Mouse (Mus musculus) embryonic facial prominence, embryonic 15.5 days (tissue): Measurements from ENCODE around the gene Sgca. TPM values are rescaled to one million over a fixed set of nuclear protein-coding genes. Genes with fewer than 3 reads are reported as not detected.

Source experiments
- ATAC-seq: fragments of 200-750 bp; cut with Nextera tagmentation; 2 replicates; pipeline ENCODE4 v1.8.0; 2017; ENCODE audit warnings: low read depth, moderate TSS enrichment; ENCODE audit not compliant: insufficient number of reproducible peaks, low FRiP score, low TSS enrichment
- H3K27ac ChIP-seq: fragments of 300-500 bp; sonication (generic); replicated peaks from 2 replicates; pipeline ENCODE4 v1.5.1; 2015; ENCODE audit warnings: mild to moderate bottlenecking, inconsistent platforms
- H3K27me3 ChIP-seq: fragments of 300-500 bp; sonication (generic); 2 replicates; pipeline ENCODE4 v1.6.1; 2015; ENCODE audit warnings: inconsistent platforms
- H3K36me3 ChIP-seq: fragments of 300-500 bp; sonication (generic); 2 replicates; pipeline ENCODE4 v1.6.1; 2015; ENCODE audit warnings: mild to moderate bottlenecking, inconsistent platforms
- H3K4me1 ChIP-seq: fragments of 300-500 bp; sonication (generic); 2 replicates; pipeline ENCODE4 v1.6.1; 2015; ENCODE audit warnings: inconsistent platforms
- H3K4me2 ChIP-seq: fragments of 300-500 bp; sonication (generic); replicated peaks from 2 replicates; pipeline ENCODE4 v1.6.1; 2015; ENCODE audit warnings: mild to moderate bottlenecking, inconsistent platforms
- H3K4me3 ChIP-seq: fragments of 300-500 bp; sonication (generic); replicated peaks from 2 replicates; pipeline ENCODE4 v1.5.1; 2015; ENCODE audit warnings: mild to moderate bottlenecking, inconsistent platforms
- H3K9ac ChIP-seq: fragments of 300-500 bp; sonication (generic); 2 replicates; pipeline ENCODE4 v1.6.1; 2015; ENCODE audit warnings: inconsistent platforms
- H3K9me3 ChIP-seq: fragments of 300-500 bp; sonication (generic); replicated peaks from 2 replicates; pipeline ENCODE4 v1.6.1; 2016; ENCODE audit warnings: inconsistent platforms
- WGBS: fragments of 180-500 bp; shearing (Covaris S2); methylation state at CpG from one replicate; pipeline ENCODE4 v1.1.7; 2015; 5-methylcytosine and 5-hydroxymethylcytosine counted together
- polyA plus RNA-seq: library from polyadenylated mRNA; unstranded; fragments of >200 nt; fragmentation: Nextera tagmentation; extraction: Ambion mirVana; gene quantifications from 2 replicates; pipeline ENCODE4 v1.2.1, GENCODE M21; 2015

The Sgca gene
- polyA plus RNA-seq, 1 experiment from 2014 or later = 11.7 TPM

DNA sequence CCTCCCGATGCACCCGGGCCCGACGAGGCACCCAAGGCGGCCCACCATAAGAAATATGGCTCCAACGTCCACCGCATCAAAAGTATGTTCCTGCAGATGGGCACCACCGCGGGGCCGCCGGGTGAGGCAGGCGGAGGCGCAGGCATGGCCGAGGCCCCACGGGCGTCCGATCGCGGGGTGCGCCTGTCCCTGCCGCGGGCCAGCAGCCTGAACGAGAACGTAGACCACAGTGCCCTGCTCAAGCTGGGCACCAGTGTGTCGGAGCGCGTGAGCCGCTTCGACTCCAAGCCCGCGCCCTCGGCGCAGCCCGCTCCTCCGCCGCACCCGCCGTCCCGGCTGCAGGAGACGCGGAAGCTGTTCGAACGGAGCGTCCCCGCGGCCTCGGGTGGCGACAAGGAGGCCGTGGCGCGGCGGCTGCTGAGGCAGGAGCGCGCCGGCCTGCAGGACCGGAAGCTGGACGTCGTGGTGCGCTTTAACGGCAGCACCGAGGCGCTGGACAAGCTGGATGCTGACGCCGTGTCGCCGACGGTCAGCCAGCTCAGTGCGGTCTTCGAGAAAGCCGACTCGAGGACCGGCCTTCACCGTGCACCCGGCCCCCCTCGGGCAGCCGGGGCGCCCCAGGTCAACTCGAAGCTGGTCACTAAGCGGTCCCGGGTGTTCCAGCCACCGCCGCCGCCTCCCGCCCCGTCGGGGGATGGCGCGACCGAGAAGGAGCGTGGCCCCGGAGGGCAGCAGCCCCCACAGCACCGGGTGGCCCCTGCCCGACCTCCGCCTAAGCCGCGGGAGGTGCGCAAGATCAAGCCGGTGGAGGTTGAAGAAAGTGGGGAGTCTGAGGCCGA, 15.7 kb upstream of the Sgca start:
- H3K4me2 ChIP-seq = peak overlapping the region; percentile 94
- H3K9me3 ChIP-seq = no peaks in the 10 kb centered on the region
- H3K36me3 ChIP-seq = peaks cover 13% of the 10 kb centered on the region
- no peak for ATAC-seq
- no peaks in the 10 kb centered on the region for H3K27me3 ChIP-seq
- H3K9ac ChIP-seq = peak overlapping the region; percentile 93
- H3K27ac ChIP-seq = peak overlapping the region; percentile 95
- peaks cover 81% of the 10 kb centered on the region for H3K4me1 ChIP-seq
- WGBS = under 1% methylated on average over 99 of the region's 99 CpGs
- H3K4me3 ChIP-seq = peak overlapping the region; percentile 91

DNA sequence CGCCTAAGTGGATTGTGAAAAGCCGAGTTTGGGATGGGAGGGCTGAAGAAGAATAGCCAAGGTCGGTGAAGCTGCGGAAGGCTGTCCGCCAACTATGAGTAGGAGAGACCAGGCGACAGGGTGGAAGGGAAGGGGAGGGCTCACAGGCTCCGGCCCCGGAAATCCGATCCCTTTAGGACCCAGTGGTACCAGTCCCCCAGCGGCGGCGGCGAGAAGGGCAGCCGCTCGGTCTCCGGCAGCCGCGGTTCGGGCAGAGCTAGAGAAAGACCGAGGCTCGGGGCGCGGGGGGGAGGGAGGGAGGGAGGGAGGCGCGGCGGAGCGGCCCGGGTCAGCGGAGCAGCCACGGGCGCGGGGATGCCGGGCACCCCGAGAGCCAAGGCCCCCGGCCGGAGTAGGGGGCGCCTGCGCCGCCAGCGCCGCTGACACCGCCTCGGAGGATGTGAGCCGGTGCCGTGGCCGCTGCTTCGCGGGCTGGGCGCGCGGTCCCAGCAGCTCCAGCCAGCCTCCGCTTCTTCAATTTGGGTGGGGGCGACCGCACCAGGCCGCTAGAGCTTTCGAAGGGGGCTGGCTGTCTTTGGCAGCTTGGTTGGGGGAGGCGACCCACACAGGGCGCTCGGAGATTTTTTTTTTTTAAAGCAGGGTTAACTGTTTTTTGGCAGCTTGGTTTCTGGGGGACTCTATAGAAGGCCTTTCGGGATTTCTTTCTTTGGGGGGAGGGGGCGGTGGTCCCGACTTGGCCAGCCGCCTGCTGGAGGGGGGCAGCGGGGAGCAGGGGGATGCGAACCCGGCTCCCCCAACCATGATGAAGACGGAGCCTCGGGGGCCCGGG, 14.8 kb upstream of the Sgca start, which contains the start of gene Ppp1r9b:
TSS of gene Ppp1r9b (plus strand) at position 287 of the 829 bp plus-strand sequence.
- ATAC-seq = peak; percentile 85
- H3K4me1 ChIP-seq = peaks cover 78% of the 10 kb centered on the region

GRCm38 (mm10) chr11:94990102-94990748, 14.1 kb upstream of the Sgca start:
- H3K9ac ChIP-seq = peak overlapping the region; percentile 93; the same call in 1 of the 2 replicates
- H3K4me1 ChIP-seq = peaks cover 71% of the 10 kb centered on the region
- H3K4me2 ChIP-seq = peak overlapping the region; percentile 94
- 40% methylated on average over 6 of the region's 6 CpGs for WGBS
- H3K9me3 ChIP-seq = no peaks in the 10 kb centered on the region
- no peaks in the 10 kb centered on the region for H3K27me3 ChIP-seq
- H3K27ac ChIP-seq = peak overlapping the region; percentile 95
- ATAC-seq = no peak
- H3K36me3 ChIP-seq = peaks cover 3% of the 10 kb centered on the region; the same call in 1 of the 2 replicates
- H3K4me3 ChIP-seq = peak overlapping the region; percentile 91

More for the DNA sequence above, 14.8 kb upstream of the Sgca start, which contains the start of gene Ppp1r9b:
- H3K27ac ChIP-seq = peak within 1 kb of the TSS; percentile 95
- H3K27me3 ChIP-seq = no peaks in the 10 kb centered on the region
- WGBS = under 1% methylated on average over 65 of the region's 69 CpGs
- H3K36me3 ChIP-seq = peaks cover 6% of the 10 kb centered on the region; the same call in 1 of the 2 replicates
- H3K9me3 ChIP-seq = no peaks in the 10 kb centered on the region
- H3K4me3 ChIP-seq = peak within 1 kb of the TSS; percentile 91
- H3K4me2 ChIP-seq = peak within 1 kb of the TSS; percentile 94
- H3K9ac ChIP-seq = peak within 1 kb of the TSS; percentile 93

DNA sequence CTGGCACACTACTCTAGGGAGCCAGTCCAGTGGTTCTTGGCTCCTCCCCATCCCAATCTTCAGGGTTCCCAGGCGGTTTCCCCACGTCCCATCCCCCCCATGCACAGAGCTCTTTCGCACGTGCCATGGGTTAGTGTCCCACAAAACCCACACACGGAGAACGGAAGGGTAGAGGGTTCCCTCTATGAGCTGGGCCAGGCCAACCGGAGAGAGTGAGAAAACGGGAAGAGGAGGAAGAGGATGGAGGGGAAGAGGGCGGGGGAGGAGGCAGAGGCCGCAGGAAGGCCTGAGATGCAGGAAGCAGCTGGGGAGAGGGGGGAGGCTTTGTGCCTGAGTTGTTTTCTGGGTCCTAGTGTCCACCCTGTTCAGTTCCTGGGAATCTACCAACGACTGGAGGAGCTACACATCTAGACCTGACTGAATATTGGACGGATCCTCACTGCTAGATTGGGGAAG, 13.5 kb upstream of the Sgca start:
- peaks cover 65% of the 10 kb centered on the region for H3K4me1 ChIP-seq

DNA sequence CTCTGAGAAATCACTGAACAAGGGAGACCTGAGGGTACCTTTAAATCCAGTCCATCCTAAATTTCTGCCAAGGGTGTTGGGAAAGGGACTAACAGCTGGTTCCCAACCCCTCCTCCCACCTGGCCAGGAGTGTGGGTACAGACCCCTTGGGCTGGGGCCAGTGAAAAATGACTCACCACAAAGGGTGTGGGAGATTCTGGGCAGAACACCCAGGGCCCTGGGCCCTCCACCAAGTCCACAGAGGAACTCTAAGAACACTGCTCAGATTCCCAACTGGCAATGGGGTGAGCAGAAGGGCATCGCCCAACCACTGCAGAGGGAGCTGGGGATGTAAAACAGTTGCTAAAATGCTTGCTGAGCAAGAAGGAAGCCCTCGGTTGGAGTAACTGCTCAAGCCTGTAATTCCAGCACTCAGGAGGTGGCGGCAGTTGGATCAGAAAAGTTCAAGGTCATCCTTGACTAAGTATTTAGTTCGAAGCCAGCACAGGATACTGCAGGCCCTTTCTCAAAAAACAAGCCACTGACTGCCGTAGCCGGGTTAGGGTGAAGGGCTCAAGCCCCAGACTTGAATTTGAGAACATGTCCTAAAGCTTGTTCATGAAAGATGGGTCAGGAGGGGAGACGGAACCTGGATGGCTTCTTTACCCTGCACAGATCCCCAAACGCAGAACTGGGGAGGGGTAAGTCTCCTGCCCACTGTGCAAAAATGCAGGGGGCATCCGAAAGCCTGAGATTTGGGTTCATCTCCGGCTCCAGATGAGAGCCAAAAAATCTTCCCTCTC, 12.8 kb upstream of the Sgca start:
- Histone ChIP-seq H3K4me1 (peaks cover 59% of the 10 kb centered on the region), H3K9ac (peak overlapping the region; percentile 33), H3K27me3 (no peaks in the 10 kb centered on the region), H3K4me2 (peak overlapping the region; percentile 94), H3K4me3 (peak overlapping the region; percentile 91), H3K36me3 (no peaks in the 10 kb centered on the region), H3K9me3 (no peaks in the 10 kb centered on the region), H3K27ac (peak overlapping the region; percentile 95)
- no peak for ATAC-seq
- WGBS = 12% methylated on average over 10 of the region's 10 CpGs

More for the DNA sequence above, 13.5 kb upstream of the Sgca start:
- peak overlapping the region; percentile 91 for H3K4me3 ChIP-seq
- peak overlapping the region; percentile 95 for H3K27ac ChIP-seq
- H3K9ac ChIP-seq = peak overlapping the region; percentile 33
- 0% methylated on average over 12 of the region's 12 CpGs for whole genome bisulfite sequencing
- ATAC-seq = peak; percentile 62
- no peaks in the 10 kb centered on the region for H3K27me3 ChIP-seq
- peak overlapping the region; percentile 94 for H3K4me2 ChIP-seq
- no peaks in the 10 kb centered on the region for H3K9me3 ChIP-seq
- H3K36me3 ChIP-seq = no peaks in the 10 kb centered on the region

- no peak for ATAC-seq
- Histone ChIP-seq H3K27me3 (no peaks in the 10 kb centered on the region), H3K27ac (no peak overlapping the region), H3K36me3 (no peaks in the 10 kb centered on the region), H3K4me1 (peaks cover 47% of the 10 kb centered on the region), H3K4me2 (no peak overlapping the region; the same call in 1 of the 2 replicates), H3K4me3 (no peak overlapping the region), H3K9ac (no peak overlapping the region), H3K9me3 (no peaks in the 10 kb centered on the region)
- WGBS = 67% methylated on average over 8 of the region's 8 CpGs
These were observed 11.7 kb upstream of the Sgca start for GRCm38 (mm10) chr11:94987851-94988250.

- H3K27me3 ChIP-seq = no peaks in the 10 kb centered on the region
- no peak overlapping the region for H3K4me3 ChIP-seq
- H3K4me2 ChIP-seq = no peak overlapping the region
- peaks cover 42% of the 10 kb centered on the region for H3K4me1 ChIP-seq
- no peaks in the 10 kb centered on the region for H3K36me3 ChIP-seq
- H3K27ac ChIP-seq = no peak overlapping the region
- no peaks in the 10 kb centered on the region for H3K9me3 ChIP-seq
- ATAC-seq = no peak
- 40% methylated on average over 6 of the region's 6 CpGs for WGBS
- no peak overlapping the region for H3K9ac ChIP-seq
These were observed 11.2 kb upstream of the Sgca start for GRCm38 (mm10) chr11:94987341-94987740.

DNA sequence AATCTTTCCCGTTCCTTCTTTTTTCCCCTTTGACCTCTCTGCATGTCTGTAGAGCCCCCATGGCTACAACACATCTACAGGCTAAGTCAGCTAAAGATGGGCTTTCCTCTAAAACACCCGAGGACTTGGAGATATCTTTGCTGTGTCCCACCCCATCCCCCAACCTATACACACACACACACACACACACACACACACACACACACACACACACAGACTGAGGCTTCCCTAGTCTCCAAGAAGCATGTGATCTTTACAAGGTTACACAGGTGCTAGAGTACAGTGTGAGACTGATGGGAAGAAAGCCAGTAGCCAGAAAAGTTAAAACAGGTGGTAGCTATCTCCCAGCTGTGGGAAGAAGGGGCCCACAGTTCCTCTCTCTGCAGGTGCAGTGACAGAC, 10.3 kb upstream of the Sgca start:
- ATAC-seq = no peak
- 49% methylated on average over 2 of the region's 2 CpGs for WGBS
- H3K9me3 ChIP-seq = no peaks in the 10 kb centered on the region
- no peak overlapping the region for H3K4me2 ChIP-seq
- no peak overlapping the region for H3K27ac ChIP-seq
- H3K9ac ChIP-seq = no peak overlapping the region
- no peaks in the 10 kb centered on the region for H3K36me3 ChIP-seq
- peaks cover 37% of the 10 kb centered on the region for H3K4me1 ChIP-seq
- no peak overlapping the region for H3K4me3 ChIP-seq
- H3K27me3 ChIP-seq = no peaks in the 10 kb centered on the region

DNA sequence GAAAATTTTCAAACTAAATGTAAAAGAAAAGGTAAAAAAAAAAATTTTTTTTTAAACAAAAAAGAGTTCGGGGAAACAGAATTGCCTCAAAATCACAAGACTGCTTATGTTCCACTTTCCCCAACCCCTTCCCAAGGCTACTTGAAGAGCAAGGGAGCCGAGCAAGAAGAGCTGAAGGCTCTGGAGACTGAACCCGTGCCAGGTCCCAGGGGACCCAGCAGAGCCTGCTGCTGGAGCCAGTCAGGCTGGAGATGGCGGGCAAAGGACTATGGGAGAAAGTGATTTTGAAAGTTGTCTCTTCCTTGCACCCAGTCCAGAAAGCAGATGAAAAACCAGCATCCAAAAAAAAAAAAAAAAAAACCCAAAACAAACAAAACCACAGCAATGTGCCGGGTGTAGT, 9.7 kb upstream of the Sgca start:
- no peak for ATAC-seq
- WGBS = 59% methylated on average over 5 of the region's 5 CpGs
- Histone ChIP-seq H3K27me3 (no peaks in the 10 kb centered on the region), H3K9me3 (no peaks in the 10 kb centered on the region), H3K4me1 (peaks cover 37% of the 10 kb centered on the region), H3K9ac (no peak overlapping the region), H3K4me3 (no peak overlapping the region), H3K27ac (no peak overlapping the region), H3K36me3 (no peaks in the 10 kb centered on the region), H3K4me2 (no peak overlapping the region)

- no peaks in the 10 kb centered on the region for H3K27me3 ChIP-seq
- H3K4me1 ChIP-seq = peaks cover 31% of the 10 kb centered on the region
- H3K4me2 ChIP-seq = no peak overlapping the region
- H3K27ac ChIP-seq = no peak overlapping the region
- WGBS = 42% methylated on average over 1 of the region's 1 CpGs
- H3K4me3 ChIP-seq = no peak overlapping the region
- no peaks in the 10 kb centered on the region for H3K9me3 ChIP-seq
- H3K36me3 ChIP-seq = no peaks in the 10 kb centered on the region
- ATAC-seq = no peak
- no peak overlapping the region for H3K9ac ChIP-seq
These were observed 9.0 kb upstream of the Sgca start for GRCm38 (mm10) chr11:94985140-94985539.
